Mouse (Mus musculus) liver, postnatal 0 days (tissue): ENCODE measurements at regions not wholly inside any gene's neighbourhood (a gene's known extent, or its start where the extent isn't known, plus 50 kb on each side); places are given as distances from the start of the nearest gene placed in this dataset.

ENCODE experiments used
- ATAC-seq: fragments of 200-750 bp; cut with Nextera tagmentation; 2 replicates; pipeline ENCODE4 v1.8.0; 2017; ENCODE audit warnings: mild to moderate bottlenecking, moderate library complexity
- DNase-seq: peaks from one replicate; pipeline ENCODE4 v3.0.0-alpha.2; 2016
- H3K27ac ChIP-seq: fragments of 300-500 bp; sonication (generic); 2 replicates; pipeline ENCODE4 v1.5.1; 2014; ENCODE audit warnings: antibody characterized with exemption, moderate library complexity, mild to moderate bottlenecking, low read depth
- H3K27me3 ChIP-seq: fragments of 300-500 bp; sonication (generic); 2 replicates; pipeline ENCODE4 v1.6.1; 2014; ENCODE audit warnings: low read length, control low read depth, mixed read lengths; ENCODE audit not compliant: insufficient read depth
- H3K36me3 ChIP-seq: fragments of 300-500 bp; sonication (generic); replicated peaks from 2 replicates; pipeline ENCODE4 v1.6.1; 2014; ENCODE audit warnings: mild to moderate bottlenecking, control low read depth, low read length, moderate library complexity, mixed read lengths; ENCODE audit not compliant: insufficient read depth
- H3K4me1 ChIP-seq: fragments of 300-500 bp; sonication (generic); 2 replicates; pipeline ENCODE4 v1.6.1; 2014; ENCODE audit warnings: antibody characterized with exemption, mild to moderate bottlenecking, control low read depth; ENCODE audit not compliant: insufficient read depth
- H3K4me2 ChIP-seq: fragments of 300-500 bp; sonication (generic); 2 replicates; pipeline ENCODE4 v1.6.1; 2014; ENCODE audit warnings: low read depth, mild to moderate bottlenecking, low read length, moderate library complexity, mixed read lengths
- H3K4me3 ChIP-seq: fragments of 300-500 bp; sonication (generic); 2 replicates; pipeline ENCODE4 v1.5.1; 2014; ENCODE audit warnings: low read depth, low read length
- H3K9ac ChIP-seq: fragments of 300-500 bp; sonication (generic); replicated peaks from 2 replicates; pipeline ENCODE4 v1.6.1; 2014; ENCODE audit warnings: mild to moderate bottlenecking, moderate library complexity
- H3K9me3 ChIP-seq: fragments of 300-500 bp; sonication (generic); 2 replicates; pipeline ENCODE4 v1.6.1; 2016; ENCODE audit warnings: mild to moderate bottlenecking, control low read depth, low read length, mixed read lengths
- CTCF ChIP-seq: sonication (generic); IDR thresholded peaks from 2 replicates; pipeline ENCODE4 v1.5.1; 2016; ENCODE audit warnings: antibody characterized with exemption, low read depth
- EP300 ChIP-seq: IDR thresholded peaks from 2 replicates; pipeline ENCODE4 v1.6.1; 2016; ENCODE audit warnings: antibody characterized with exemption, low read depth, mild to moderate bottlenecking
- WGBS: fragments of 180-500 bp; shearing (Covaris S2); extraction: QIAGEN DNeasy Blood & Tissue Kit; methylation state at CpG from one replicate; pipeline ENCODE4 v1.1.7; 2014; ENCODE audit not compliant: insufficient replicate concordance; 5-methylcytosine and 5-hydroxymethylcytosine counted together

DNA sequence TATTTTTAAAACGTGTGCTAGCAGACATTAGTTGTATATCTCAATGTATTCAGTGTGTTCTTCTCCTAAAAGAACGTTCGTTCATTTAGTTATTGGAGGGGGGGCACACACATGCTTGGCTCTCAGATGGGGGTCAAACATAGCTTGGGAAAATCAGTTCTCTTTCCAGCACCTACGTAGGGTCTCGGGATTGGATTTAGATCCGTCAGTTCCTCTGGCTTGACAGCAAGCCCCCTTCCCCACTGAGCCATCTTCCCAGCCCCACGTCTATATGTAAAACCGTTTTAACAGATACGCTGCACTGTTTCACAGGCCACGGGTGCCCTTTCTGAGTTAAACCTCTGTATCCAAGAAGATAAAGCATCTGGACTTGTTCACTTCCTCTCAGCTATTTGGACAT is 100.5 kb upstream of the Nckap5 start:
- Histone ChIP-seq H3K27ac (no peak overlapping the region), H3K9ac (no peak overlapping the region), H3K36me3 (no peaks in the 10 kb centered on the region), H3K4me2 (no peak overlapping the region), H3K4me1 (no peaks in the 10 kb centered on the region), H3K4me3 (no peak overlapping the region), H3K9me3 (no peaks in the 10 kb centered on the region), H3K27me3 (no peaks in the 10 kb centered on the region)
- WGBS, result 66% methylated on average over 10 of the region's 10 CpGs
- DNase-seq (no peak), ATAC-seq (no peak)
- no peak for TF ChIP-seq CTCF
- no peak for TF ChIP-seq EP300

DNA sequence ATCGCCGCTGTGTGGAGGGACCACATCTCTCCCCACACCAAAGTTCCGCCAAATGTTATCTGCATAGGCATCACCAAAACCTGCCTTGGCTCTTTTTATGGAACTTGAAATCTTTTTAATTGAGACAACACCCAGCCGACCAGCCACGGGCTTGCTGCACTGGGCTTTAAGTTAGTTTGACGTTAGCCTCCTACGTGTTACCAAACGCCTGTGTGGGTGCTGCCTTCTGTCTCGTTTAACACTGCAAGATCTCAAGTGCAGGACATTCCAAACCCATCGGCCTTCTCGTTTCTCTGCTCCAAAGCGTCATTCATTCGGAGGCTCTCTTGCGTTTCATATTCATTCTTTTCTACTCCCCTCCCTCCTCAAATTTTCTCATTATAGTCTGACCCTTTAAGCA is 100.0 kb upstream of the Nckap5 start:
- Histone ChIP-seq H3K36me3 (no peaks in the 10 kb centered on the region), H3K9me3 (no peaks in the 10 kb centered on the region), H3K9ac (no peak overlapping the region), H3K27me3 (no peaks in the 10 kb centered on the region), H3K4me3 (no peak overlapping the region), H3K4me2 (no peak overlapping the region), H3K4me1 (no peaks in the 10 kb centered on the region), H3K27ac (no peak overlapping the region)
- ATAC-seq, result no peak
- TF ChIP-seq CTCF (no peak), EP300 (no peak)
- DNase-seq, result no peak
- WGBS, result 76% methylated on average over 14 of the region's 14 CpGs

DNA sequence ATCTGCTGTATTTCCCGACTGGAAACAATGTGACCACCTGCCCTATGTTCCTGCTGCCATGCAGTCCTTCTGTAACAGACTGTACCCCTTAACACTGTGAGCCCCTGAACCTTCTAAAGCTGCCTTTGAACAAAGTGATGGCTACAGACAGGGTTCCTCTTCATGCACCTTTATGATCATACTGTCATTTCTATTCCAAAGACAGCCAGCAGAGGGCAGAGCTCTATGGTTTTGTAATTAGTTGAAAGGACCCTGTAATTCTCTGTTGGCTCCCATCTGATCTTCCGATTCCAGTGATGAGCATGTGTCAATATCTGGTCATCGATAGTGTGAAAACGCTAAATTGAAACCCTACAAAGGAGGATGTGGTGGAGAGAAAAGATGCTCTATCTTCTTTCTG is 99.1 kb upstream of the Nckap5 start:
- Histone ChIP-seq H3K4me3 (no peak overlapping the region), H3K36me3 (no peaks in the 10 kb centered on the region)
- DNase-seq, result no peak

DNA sequence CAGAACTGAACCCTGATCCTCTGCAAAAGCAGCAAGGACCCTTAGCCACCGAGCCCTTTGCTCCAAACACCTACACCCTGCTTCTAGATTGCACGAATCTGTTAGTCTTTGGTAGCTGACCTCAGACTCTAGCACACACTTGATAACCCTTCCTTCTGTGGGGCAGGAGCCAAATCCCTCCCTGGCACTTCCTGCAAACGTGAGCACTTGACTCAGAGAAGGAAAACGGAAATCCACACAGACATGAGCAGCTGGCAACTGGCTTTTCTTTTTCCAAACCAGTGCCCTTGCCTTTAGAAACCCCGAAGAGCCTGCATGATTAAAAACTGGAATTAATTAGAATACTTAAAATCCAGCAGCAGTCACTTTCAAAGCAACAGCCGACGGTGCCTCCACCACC is 97.6 kb upstream of the Nckap5 start:
- no peak overlapping the region for H3K4me2 ChIP-seq

More for the DNA sequence above, 99.1 kb upstream of the Nckap5 start:
- Histone ChIP-seq H3K4me2 (no peak overlapping the region), H3K9ac (no peak overlapping the region), H3K27ac (no peak overlapping the region), H3K27me3 (no peaks in the 10 kb centered on the region), H3K9me3 (no peaks in the 10 kb centered on the region), H3K4me1 (no peaks in the 10 kb centered on the region)
- 64% methylated on average over 4 of the region's 4 CpGs for WGBS
- no peak for ATAC-seq
- TF ChIP-seq EP300 (no peak), CTCF (peak; percentile 55)

DNA sequence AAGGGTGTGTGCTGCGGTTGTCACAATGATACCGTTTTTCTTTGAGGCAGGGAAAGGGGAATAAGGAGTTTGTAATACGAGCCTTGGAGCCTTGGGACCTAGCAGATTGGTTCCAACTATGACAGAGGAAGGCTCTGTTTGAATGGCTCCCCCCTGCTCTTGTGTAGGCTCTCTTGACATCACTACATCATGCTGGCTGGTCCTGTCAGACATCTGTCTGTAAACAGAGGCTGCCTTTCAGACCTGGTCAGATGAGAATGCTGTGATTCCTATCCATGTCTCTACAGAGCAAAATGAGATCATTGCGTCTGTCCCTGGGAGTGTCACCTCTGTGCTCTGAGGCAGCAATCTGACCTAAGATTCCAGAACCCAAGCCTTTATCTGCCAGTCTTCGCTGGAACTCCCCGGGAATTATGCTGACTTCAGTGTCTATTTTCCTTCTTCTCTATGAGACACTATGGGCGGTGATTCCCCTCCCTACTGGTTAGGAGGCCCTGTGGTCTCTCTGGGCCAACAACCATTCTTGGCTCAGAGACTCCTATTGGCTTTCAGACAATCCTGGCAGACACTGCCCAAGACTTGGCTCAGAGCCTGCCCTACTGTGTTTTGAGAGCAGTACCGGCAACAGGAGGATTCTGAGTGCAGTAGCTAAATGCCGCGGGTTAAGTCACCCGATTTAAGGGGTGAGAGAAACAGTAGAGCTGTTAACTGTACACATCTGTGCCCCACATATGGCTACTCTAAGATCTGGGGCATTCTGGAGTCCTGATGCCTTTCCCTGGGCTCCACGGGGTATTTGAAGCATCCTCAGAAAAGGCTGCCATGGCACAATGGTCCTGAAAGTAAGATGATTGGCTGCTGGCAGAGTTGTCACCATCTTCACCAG is 94.8 kb upstream of the Nckap5 start:
- no peak overlapping the region for H3K4me3 ChIP-seq
- H3K4me2 ChIP-seq, result no peak overlapping the region
- DNase-seq (no peak), ATAC-seq (no peak)
- H3K4me1 ChIP-seq, result no peaks in the 10 kb centered on the region
- no peak overlapping the region for H3K27ac ChIP-seq
- H3K27me3 ChIP-seq, result no peaks in the 10 kb centered on the region
- no peaks in the 10 kb centered on the region for H3K9me3 ChIP-seq
- H3K36me3 ChIP-seq, result no peaks in the 10 kb centered on the region
- WGBS, result 68% methylated on average over 12 of the region's 12 CpGs
- H3K9ac ChIP-seq, result no peak overlapping the region
- TF ChIP-seq EP300 (no peak), CTCF (no peak)

More for the DNA sequence above, 97.6 kb upstream of the Nckap5 start:
- Histone ChIP-seq H3K9ac (no peak overlapping the region), H3K4me1 (no peaks in the 10 kb centered on the region), H3K4me3 (no peak overlapping the region), H3K27me3 (no peaks in the 10 kb centered on the region), H3K36me3 (no peaks in the 10 kb centered on the region), H3K9me3 (no peaks in the 10 kb centered on the region), H3K27ac (no peak overlapping the region)
- no peak for DNase-seq
- no peak for ATAC-seq
- WGBS, result 48% methylated on average over 7 of the region's 7 CpGs
- TF ChIP-seq EP300 (no peak), CTCF (no peak)

DNA sequence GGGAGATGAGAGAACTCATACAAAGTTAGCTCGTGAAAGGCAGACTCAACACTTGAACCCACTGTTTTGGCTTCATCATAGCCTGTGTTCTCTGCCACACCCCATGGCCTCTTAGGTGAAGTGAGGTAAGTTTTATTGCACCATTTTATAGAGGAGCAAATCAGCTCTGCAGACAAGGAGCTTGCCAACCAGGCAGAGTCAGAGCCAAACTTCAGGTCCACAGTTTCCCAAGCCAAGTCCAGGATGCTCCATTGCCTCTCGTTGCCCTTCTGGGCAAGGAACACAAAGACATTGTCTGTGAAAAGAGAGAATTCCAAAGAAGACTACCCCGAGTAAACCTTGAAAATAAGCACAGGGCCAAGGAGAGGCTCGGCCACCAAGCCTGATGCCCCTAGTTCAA is 93.4 kb upstream of the Nckap5 start:
- WGBS, result 71% methylated on average over 4 of the region's 4 CpGs
- no peaks in the 10 kb centered on the region for H3K9me3 ChIP-seq
- H3K4me2 ChIP-seq, result no peak overlapping the region
- H3K4me3 ChIP-seq, result no peak overlapping the region
- no peak overlapping the region for H3K27ac ChIP-seq
- H3K36me3 ChIP-seq, result no peaks in the 10 kb centered on the region
- TF ChIP-seq CTCF (no peak), EP300 (no peak)
- DNase-seq (no peak), ATAC-seq (no peak)
- H3K27me3 ChIP-seq, result no peaks in the 10 kb centered on the region
- no peak overlapping the region for H3K9ac ChIP-seq
- no peaks in the 10 kb centered on the region for H3K4me1 ChIP-seq
